Mouse (Mus musculus) small intestine, adult 2 months (tissue): ENCODE measurements around the gene Pm20d1.

ENCODE experiments used
- CTCF ChIP-seq: fragments of 200-500 bp; IDR thresholded peaks from 2 replicates; pipeline ENCODE4 v1.5.1; 2012; ENCODE audit warnings: low read depth, mild to moderate bottlenecking, control low read depth, inconsistent platforms, low read length, moderate library complexity, mixed read lengths; ENCODE audit not compliant: insufficient replicate concordance, insufficient read length; ENCODE audit errors: extremely low read depth
- POLR2A ChIP-seq: fragments of 200-500 bp; IDR thresholded peaks from 2 replicates; pipeline ENCODE4 v1.6.1; 2012; ENCODE audit warnings: low read depth, mild to moderate bottlenecking, control low read depth, inconsistent platforms, low read length, moderate library complexity

DNA sequence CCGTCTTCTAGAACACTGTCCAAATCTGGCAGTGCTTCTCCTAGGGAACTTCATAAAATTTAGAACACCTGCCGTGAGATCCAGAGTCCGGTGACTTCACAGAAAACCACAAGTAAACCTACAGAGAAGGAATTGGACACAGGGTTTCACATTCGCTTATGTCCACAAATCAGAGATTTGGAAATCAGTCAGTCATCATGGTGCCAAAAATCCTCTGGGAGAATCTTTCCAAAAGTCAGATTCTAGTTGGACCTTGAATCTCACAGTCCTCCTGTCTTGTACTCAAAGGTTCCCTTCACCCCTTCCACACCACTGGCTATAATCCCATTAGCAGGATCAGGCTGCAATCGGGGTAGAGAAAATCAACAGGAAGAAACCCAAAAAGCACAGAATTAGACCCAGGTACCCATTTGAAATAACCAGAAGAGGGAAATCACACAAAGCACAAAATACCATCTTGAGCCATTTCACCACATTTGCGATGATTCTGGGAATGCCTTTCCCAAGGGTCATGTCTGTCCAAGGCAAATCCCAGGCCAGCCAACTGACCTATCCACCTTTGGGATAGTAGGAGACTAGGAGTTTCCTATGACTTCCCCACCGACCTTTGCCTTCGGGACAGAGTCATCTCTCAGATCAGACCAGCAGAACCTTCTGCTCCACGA is 15.6 kb downstream of the Pm20d1 start:
- TF ChIP-seq CTCF (no peak), POLR2A (no peak)
